Mouse (Mus musculus) midbrain, embryonic 12.5 days (tissue): ENCODE measurements around the gene Slc27a2. TPM values are rescaled to one million over a fixed set of nuclear protein-coding genes. Genes with fewer than 3 reads are reported as not detected.
"Not testable (repeated sequence)": the region's sequence is repeated elsewhere in the genome, so short reads cannot be mapped to it uniquely, and the experiment has no call there.

ENCODE experiments used
- ATAC-seq: fragments of 200-750 bp; cut with Nextera tagmentation; 2 replicates; pipeline ENCODE4 v1.8.0; 2017; ENCODE audit warnings: low read depth, moderate TSS enrichment, moderate library complexity; ENCODE audit not compliant: low FRiP score
- H3K27ac ChIP-seq: fragments of 300-500 bp; sonication (generic); replicated peaks from 2 replicates; pipeline ENCODE4 v1.5.1; 2016; ENCODE audit warnings: mild to moderate bottlenecking
- H3K27me3 ChIP-seq: fragments of 300-500 bp; sonication (generic); 2 replicates; pipeline ENCODE4 v1.6.1; 2016; ENCODE audit warnings: mild to moderate bottlenecking
- H3K36me3 ChIP-seq: fragments of 300-500 bp; sonication (generic); 2 replicates; pipeline ENCODE4 v1.6.1; 2016
- H3K4me1 ChIP-seq: fragments of 300-500 bp; sonication (generic); 2 replicates; pipeline ENCODE4 v1.6.1; 2016
- H3K4me2 ChIP-seq: fragments of 300-500 bp; sonication (generic); replicated peaks from 2 replicates; pipeline ENCODE4 v1.6.1; 2016; ENCODE audit warnings: mild to moderate bottlenecking, moderate library complexity
- H3K4me3 ChIP-seq: fragments of 300-500 bp; sonication (generic); 2 replicates; pipeline ENCODE4 v1.5.1; 2016; ENCODE audit warnings: mild to moderate bottlenecking
- H3K9ac ChIP-seq: fragments of 300-500 bp; sonication (generic); replicated peaks from 2 replicates; pipeline ENCODE4 v1.6.1; 2016; ENCODE audit warnings: mild to moderate bottlenecking, moderate library complexity
- H3K9me3 ChIP-seq: fragments of 300-500 bp; sonication (generic); 2 replicates; pipeline ENCODE4 v1.6.1; 2016; ENCODE audit warnings: mild to moderate bottlenecking
- WGBS: fragments of 180-500 bp; shearing (Covaris S2); methylation state at CpG from one replicate; pipeline ENCODE4 v1.1.7; 2016; 5-methylcytosine and 5-hydroxymethylcytosine counted together
- polyA plus RNA-seq: library from polyadenylated mRNA; unstranded; fragments of >200 nt; fragmentation: Nextera tagmentation; extraction: Ambion mirVana; gene quantifications from 2 replicates; pipeline ENCODE4 v1.2.1, GENCODE M21; 2016

The Slc27a2 gene
- polyA plus RNA-seq, 1 experiment from 2014 or later = 4.5 TPM

- Histone ChIP-seq H3K4me1 (no peaks in the 10 kb centered on the region), H3K4me3 (no peak overlapping the region), H3K27ac (no peak overlapping the region), H3K27me3 (no peaks in the 10 kb centered on the region), H3K36me3 (no peaks in the 10 kb centered on the region), H3K9me3 (no peaks in the 10 kb centered on the region), H3K4me2 (no peak overlapping the region), H3K9ac (no peak overlapping the region)
- 89% methylated on average over 7 of the region's 7 CpGs for WGBS
- ATAC-seq = no peak
Observed at GRCm38 (mm10) chr2:126596347-126597072, 44.3 kb downstream of the Slc27a2 start.

DNA sequence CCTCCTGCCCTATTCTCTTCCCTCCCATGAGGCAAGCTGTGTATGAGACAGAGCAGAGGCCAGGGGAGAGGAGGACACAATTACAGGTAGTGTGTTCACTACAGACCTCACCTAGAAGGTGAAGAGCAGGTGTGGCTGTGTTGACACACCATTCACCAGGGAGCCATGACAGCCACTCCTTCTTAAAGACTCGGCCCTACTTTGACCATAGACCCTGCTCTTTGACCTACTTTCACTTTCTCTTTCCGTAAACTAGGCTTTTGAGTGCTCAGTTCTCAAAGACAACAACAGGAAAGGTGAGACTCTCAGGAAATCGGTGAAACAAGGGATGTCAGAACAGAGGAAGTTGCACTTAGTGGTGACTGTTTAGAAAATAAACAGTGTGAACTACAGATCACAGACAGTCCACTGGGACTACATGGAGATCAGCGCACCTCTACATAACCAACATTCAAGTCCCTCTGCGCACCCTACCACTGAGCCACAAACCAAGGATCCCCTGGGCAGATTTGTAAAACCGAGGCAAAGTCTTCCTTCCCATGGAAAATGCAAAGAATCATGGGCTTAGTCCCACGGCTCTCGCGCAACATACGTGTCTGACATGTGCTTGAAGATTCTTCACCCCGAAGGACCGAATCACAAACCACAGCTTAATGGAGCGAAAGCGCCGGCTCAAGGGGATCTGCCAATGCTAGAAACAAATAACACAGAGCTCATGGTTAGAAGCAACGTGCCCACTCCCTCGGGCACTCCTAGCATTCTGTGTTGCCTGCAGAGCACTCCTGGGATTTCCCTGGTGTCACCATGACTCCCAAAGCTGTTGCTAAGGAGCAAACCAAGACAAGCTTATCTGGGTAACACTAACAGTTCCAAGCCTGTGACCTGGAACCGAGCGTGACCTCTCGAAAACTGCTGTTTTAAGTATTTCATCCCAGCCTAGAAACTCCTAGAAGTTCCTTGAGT, 45.4 kb downstream of the Slc27a2 start:
- Histone ChIP-seq H3K4me3 (no peak overlapping the region), H3K9ac (no peak overlapping the region), H3K9me3 (no peaks in the 10 kb centered on the region), H3K36me3 (no peaks in the 10 kb centered on the region), H3K4me1 (no peaks in the 10 kb centered on the region), H3K27ac (no peak overlapping the region), H3K27me3 (no peaks in the 10 kb centered on the region), H3K4me2 (no peak overlapping the region)
- WGBS = 82% methylated on average over 20 of the region's 20 CpGs
- no peak for ATAC-seq

DNA sequence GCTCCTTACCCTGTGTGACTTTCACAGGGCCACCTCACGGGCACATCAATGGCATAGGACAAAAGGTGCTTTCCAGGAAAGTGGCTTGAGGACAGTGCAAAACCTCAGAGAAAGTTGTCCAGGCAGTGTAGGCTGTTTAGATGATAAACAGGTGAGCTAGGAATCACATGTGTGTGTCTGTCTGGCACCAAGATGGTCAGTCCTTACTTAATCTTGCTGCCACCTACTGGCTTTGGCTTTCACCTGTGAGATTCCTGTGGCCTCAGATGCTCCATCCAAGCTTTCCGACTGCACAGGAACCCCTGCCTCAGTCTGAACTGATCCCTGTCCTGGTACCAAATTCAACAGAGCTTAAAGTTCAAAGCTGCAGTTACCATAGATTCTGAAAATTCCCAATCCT, 46.2 kb downstream of the Slc27a2 start:
- Histone ChIP-seq H3K4me3 (no peak overlapping the region), H3K4me2 (no peak overlapping the region), H3K9me3 (no peaks in the 10 kb centered on the region), H3K36me3 (no peaks in the 10 kb centered on the region), H3K27ac (no peak overlapping the region), H3K4me1 (no peaks in the 10 kb centered on the region), H3K27me3 (no peaks in the 10 kb centered on the region), H3K9ac (no peak overlapping the region)
- ATAC-seq = no peak
- WGBS = 51% methylated on average over 2 of the region's 2 CpGs

- no peaks in the 10 kb centered on the region for H3K36me3 ChIP-seq
- whole genome bisulfite sequencing = 16% methylated on average over 3 of the region's 3 CpGs
- no peak for ATAC-seq
- no peaks in the 10 kb centered on the region for H3K4me1 ChIP-seq
- no peak overlapping the region for H3K27ac ChIP-seq
- H3K27me3 ChIP-seq = no peaks in the 10 kb centered on the region
- no peak overlapping the region for H3K4me2 ChIP-seq
- no peak overlapping the region for H3K9ac ChIP-seq
- no peaks in the 10 kb centered on the region for H3K9me3 ChIP-seq
- H3K4me3 ChIP-seq = no peak overlapping the region
Observed at GRCm38 (mm10) chr2:126599005-126599404, 46.8 kb downstream of the Slc27a2 start.

DNA sequence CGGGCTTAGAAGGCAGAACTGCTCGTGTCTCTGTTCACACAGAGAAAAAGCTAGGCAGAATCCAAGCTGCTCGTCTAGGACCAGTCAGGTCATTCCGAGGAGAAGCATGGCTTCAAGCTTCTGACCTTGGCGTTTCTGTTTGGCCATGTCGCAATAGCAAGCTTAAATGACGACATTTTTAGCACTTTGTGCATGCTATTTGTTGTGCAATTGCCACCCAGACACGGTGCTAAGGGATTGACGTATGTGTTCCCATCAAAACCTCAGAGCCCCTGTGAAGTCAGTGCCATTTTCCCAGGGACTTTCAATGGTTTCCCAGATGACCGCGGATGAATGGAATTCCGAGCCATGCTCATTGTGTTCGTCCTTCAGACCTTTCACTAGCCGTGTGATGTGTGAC, 48.3 kb downstream of the Slc27a2 start:
- no peak for ATAC-seq
- Histone ChIP-seq H3K27ac (no peak overlapping the region), H3K4me1 (no peaks in the 10 kb centered on the region), H3K4me3 (no peak overlapping the region), H3K9ac (no peak overlapping the region), H3K27me3 (no peaks in the 10 kb centered on the region), H3K9me3 (no peaks in the 10 kb centered on the region), H3K4me2 (no peak overlapping the region), H3K36me3 (no peaks in the 10 kb centered on the region)
- 82% methylated on average over 14 of the region's 14 CpGs for WGBS

DNA sequence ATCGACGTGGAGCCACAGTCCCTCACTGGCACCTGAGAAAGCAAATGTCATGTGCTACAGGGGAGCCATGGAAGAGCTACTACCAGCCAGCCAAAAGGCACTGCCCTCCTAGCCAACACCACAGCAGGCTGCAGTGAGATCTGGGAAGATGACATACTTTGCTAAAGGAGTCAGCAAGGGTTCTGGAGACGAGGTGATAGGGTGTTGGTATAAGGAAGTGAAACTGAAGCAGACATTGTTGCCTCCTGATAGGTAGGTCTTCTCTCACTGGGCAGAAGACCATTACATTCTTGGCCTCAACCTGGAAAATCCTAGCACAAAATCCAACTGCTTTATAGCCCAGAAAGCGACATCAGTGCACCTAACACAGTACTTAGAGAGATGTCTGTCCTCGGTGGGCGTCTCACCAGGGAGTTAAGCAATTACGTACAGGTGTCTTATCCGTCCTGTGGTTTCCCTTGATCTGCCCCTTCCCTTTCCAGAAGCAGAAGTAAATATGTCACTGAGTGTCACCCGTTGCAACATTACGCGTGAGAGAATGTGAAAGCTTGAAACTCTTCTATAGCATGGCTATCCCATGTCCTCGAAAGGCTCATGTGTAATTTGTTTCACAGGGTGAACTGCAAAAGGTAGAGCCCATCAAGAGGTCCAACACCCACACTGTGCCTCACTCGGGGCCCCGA, 49.9 kb downstream of the Slc27a2 start:
- ATAC-seq = no peak
- H3K27me3 ChIP-seq = no peaks in the 10 kb centered on the region
- 88% methylated on average over 14 of the region's 14 CpGs for WGBS

GRCm38 (mm10) chr2:126606061-126606687, 54.0 kb downstream of the Slc27a2 start:
- no peak overlapping the region for H3K27ac ChIP-seq
- no peak for ATAC-seq
- H3K36me3 ChIP-seq = no peaks in the 10 kb centered on the region
- no peak overlapping the region for H3K4me3 ChIP-seq
- no peaks in the 10 kb centered on the region for H3K27me3 ChIP-seq
- no peak overlapping the region for H3K9ac ChIP-seq
- WGBS = 86% methylated on average over 15 of the region's 15 CpGs
- no peaks in the 10 kb centered on the region for H3K9me3 ChIP-seq
- no peaks in the 10 kb centered on the region for H3K4me1 ChIP-seq
- H3K4me2 ChIP-seq = no peak overlapping the region

More for the DNA sequence above, 49.9 kb downstream of the Slc27a2 start:
- Histone ChIP-seq H3K4me1 (no peaks in the 10 kb centered on the region), H3K36me3 (no peaks in the 10 kb centered on the region), H3K4me2 (no peak overlapping the region), H3K9ac (no peak overlapping the region), H3K27ac (no peak overlapping the region), H3K9me3 (no peaks in the 10 kb centered on the region), H3K4me3 (no peak overlapping the region)

DNA sequence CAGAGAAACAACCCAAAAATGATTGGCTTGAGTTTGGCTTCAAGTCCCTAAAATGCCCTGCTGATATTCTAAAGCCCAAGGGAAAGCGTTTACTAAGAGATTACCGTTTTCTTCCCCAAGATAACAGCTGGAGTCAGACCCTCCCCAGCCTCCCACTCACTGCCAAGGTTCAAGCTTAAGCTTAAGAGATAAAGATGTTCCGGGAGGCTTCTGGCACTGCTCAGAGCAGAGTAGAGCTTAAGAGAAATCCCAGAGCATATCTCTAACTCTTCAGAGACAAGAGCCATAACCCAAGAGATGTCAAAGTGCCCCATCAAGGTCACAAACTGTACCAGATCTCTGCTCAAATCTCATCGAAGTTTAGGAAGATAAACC, 54.5 kb downstream of the Slc27a2 start:
- Histone ChIP-seq H3K4me2 (no peak overlapping the region), H3K4me3 (no peak overlapping the region), H3K4me1 (no peaks in the 10 kb centered on the region), H3K36me3 (no peaks in the 10 kb centered on the region), H3K9ac (no peak overlapping the region), H3K9me3 (no peaks in the 10 kb centered on the region), H3K27me3 (no peaks in the 10 kb centered on the region), H3K27ac (no peak overlapping the region)
- no peak for ATAC-seq
- 73% methylated on average over 4 of the region's 4 CpGs for WGBS

DNA sequence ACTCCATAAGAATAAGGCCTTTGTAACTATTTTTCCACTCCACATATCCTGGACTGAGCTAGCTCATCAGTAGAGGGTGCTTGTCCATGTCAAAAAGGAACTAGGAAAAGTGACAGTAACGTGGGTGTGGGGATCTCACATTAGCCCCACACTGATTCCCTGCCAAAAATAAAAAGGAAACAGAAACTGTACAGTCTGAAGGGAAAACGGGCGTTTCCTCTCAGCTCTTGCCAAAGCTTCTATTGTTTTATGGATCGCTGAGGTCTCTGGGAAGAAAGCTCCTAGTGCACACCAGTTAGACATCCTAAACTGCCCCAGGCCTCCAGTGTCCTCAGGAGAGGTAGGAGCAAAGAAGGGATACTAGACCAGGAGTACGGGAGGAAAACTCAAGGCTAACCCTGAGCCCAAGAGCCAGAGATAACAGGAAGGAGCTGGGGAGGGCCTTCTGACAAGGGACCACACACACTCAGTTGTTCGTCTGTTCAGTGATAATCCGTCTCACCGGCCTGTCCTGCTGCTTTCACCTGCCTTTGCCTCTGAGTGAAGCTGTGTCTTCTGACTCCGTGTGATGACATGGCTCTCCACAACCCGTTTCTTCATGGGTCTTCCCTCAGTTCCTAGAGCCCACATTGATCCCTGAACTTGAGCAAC, 55.5 kb downstream of the Slc27a2 start:
- no peak overlapping the region for H3K9ac ChIP-seq
- H3K27ac ChIP-seq = no peak overlapping the region
- H3K4me3 ChIP-seq = no peak overlapping the region
- no peaks in the 10 kb centered on the region for H3K27me3 ChIP-seq
- WGBS = 74% methylated on average over 10 of the region's 10 CpGs
- no peaks in the 10 kb centered on the region for H3K9me3 ChIP-seq
- H3K36me3 ChIP-seq = no peaks in the 10 kb centered on the region
- ATAC-seq = no peak
- no peaks in the 10 kb centered on the region for H3K4me1 ChIP-seq
- H3K4me2 ChIP-seq = no peak overlapping the region

GRCm38 (mm10) chr2:126609600-126609999, 57.4 kb downstream of the Slc27a2 start:
- WGBS = 86% methylated on average over 12 of the region's 12 CpGs
- not testable (repeated sequence) for ATAC-seq, H3K27ac ChIP-seq, H3K4me3 ChIP-seq, H3K9me3 ChIP-seq, H3K4me1 ChIP-seq, H3K9ac ChIP-seq, H3K4me2 ChIP-seq, H3K27me3 ChIP-seq, H3K36me3 ChIP-seq

- ATAC-seq = no peak
- 91% methylated on average over 3 of the region's 3 CpGs for WGBS
- Histone ChIP-seq H3K9ac (no peak overlapping the region), H3K27ac (no peak overlapping the region), H3K4me2 (no peak overlapping the region), H3K27me3 (no peaks in the 10 kb centered on the region), H3K36me3 (no peaks in the 10 kb centered on the region), H3K9me3 (no peaks in the 10 kb centered on the region), H3K4me3 (no peak overlapping the region), H3K4me1 (peaks cover 4% of the 10 kb centered on the region; the same call in 1 of the 2 replicates)
Observed at GRCm38 (mm10) chr2:126615355-126615754, 63.1 kb downstream of the Slc27a2 start.
